Mouse (Mus musculus): ENCODE results near the gene Myo3b. TPM values are rescaled to one million over a fixed set of nuclear protein-coding genes. Genes with fewer than 3 reads are reported as not detected.
A peak's percentile ranks its signal among the peaks of the same experiment; 100 is the strongest.

Gene Myo3b
- polyA plus RNA-seq, 1 experiment from 2014 or later: 0.30 TPM

GRCm38 (mm10) chr2:70159543-70159942, 120.6 kb downstream of the Myo3b start:
- Histone ChIP-seq H3K36me3 (ENCODE audit: control insufficient read depth, insufficient read depth, low read length) (no peaks in the 10 kb centered on the region), H3K4me2 (ENCODE audit: low read length) (no peak overlapping the region), H3K4me1 (replicated peaks; ENCODE audit: control insufficient read depth, insufficient read depth, low read length) (no peaks in the 10 kb centered on the region), H3K4me3 (ENCODE audit: low read depth, low read length) (no peak overlapping the region), H3K9ac (ENCODE audit: low read length) (no peak overlapping the region), H3K27ac (ENCODE audit: low read depth) (no peak overlapping the region), H3K9me3 (ENCODE audit: control insufficient read depth, low read length) (no peaks in the 10 kb centered on the region), H3K27me3 (replicated peaks; ENCODE audit: control insufficient read depth, insufficient read depth, low read length) (no peaks in the 10 kb centered on the region)
- DNase-seq (ENCODE audit: low spot score) (peak; percentile 34), ATAC-seq (replicated peaks; ENCODE audit: low FRiP score, low TSS enrichment, low read depth) (no peak)
- 31% methylated on average over 8 of the region's 8 CpGs for WGBS

DNA sequence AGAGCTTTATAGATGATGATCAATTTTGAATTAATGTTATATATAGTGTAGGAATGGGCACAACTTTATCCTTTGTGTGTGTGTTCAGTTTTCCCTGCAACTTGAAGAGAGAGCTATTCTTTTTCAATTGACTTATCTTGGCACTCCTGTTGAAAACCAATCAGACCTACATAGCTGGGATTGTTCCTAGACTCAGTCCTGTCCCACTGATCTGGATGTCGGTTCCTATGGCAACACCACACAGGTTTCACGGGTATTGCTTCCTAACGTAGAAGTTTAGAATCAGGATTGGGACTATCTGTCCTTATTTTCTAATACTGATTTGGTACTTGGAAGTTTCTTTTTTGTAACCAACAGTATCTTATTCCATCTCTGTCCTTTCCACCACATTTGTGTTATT, 127.3 kb downstream of the Myo3b start:
- H3K9ac ChIP-seq (ENCODE audit: low read length): no peak overlapping the region
- H3K27ac ChIP-seq (ENCODE audit: low read depth): no peak overlapping the region
- no peaks in the 10 kb centered on the region for H3K36me3 ChIP-seq (ENCODE audit: control insufficient read depth, insufficient read depth, low read length)
- no peak overlapping the region for H3K4me2 ChIP-seq (ENCODE audit: low read length)
- H3K27me3 ChIP-seq (replicated peaks; ENCODE audit: control insufficient read depth, insufficient read depth, low read length): no peaks in the 10 kb centered on the region
- DNase-seq (ENCODE audit: low spot score) (no peak), ATAC-seq (replicated peaks; ENCODE audit: low FRiP score, low TSS enrichment, low read depth) (no peak)
- no peak overlapping the region for H3K4me3 ChIP-seq (ENCODE audit: low read depth, low read length)
- H3K4me1 ChIP-seq (replicated peaks; ENCODE audit: control insufficient read depth, insufficient read depth, low read length): no peaks in the 10 kb centered on the region
- 73% methylated on average over 3 of the region's 3 CpGs for WGBS
- H3K9me3 ChIP-seq (ENCODE audit: control insufficient read depth, low read length): no peaks in the 10 kb centered on the region

DNA sequence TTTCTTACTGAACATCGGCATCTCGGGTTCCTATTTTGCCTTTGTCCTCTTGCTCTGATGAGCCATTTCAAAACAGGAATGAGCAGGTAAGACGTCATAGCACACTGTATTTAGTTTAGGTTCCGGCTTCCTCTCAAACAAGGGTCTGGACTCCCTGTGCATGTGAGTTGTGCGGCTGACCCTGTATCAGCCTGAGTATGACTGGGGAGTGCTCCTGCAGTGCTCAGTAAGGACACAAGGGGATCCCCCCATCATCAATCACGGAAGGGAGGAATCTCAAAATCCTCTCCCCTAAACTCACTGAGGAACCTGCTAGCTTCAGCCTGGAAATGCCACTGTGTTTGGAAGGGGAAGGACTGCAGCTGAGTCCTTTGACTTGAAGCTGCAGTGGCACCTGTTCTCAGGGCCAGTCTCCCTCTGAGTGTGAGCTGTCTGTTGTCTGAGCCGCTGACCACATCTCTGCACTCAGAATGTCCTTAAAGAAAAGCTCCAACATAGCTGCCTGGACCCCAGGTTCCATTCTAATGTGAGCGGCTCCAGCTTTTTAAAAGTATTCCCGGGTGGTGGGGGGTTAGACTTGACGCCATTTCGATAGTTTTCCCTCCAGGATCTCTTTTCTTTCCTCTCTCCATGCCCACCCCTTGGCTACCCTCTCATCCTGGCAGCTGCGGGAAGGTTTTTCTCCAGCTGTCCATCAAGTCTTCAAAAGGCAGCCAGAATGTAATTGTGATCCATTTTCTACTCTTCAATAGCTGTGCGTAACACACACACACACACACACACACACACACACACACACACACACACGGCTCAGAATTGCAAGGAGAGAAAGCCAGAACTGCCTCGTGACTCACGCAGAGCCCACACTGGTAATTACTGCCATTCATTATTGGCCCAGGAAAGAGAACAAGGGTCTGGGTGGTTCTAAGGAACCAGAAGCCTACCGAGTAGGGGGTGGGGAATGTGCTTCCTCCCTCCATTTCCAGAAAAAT, 129.3 kb downstream of the Myo3b start:
- Histone ChIP-seq H3K27ac (ENCODE audit: low read depth) (no peak overlapping the region), H3K9ac (ENCODE audit: low read length) (no peak overlapping the region), H3K4me2 (ENCODE audit: low read length) (no peak overlapping the region), H3K36me3 (ENCODE audit: control insufficient read depth, insufficient read depth, low read length) (no peaks in the 10 kb centered on the region), H3K27me3 (replicated peaks; ENCODE audit: control insufficient read depth, insufficient read depth, low read length) (no peaks in the 10 kb centered on the region), H3K9me3 (ENCODE audit: control insufficient read depth, low read length) (no peaks in the 10 kb centered on the region), H3K4me1 (replicated peaks; ENCODE audit: control insufficient read depth, insufficient read depth, low read length) (no peaks in the 10 kb centered on the region), H3K4me3 (ENCODE audit: low read depth, low read length) (no peak overlapping the region)
- DNase-seq (ENCODE audit: low spot score): no peak
- WGBS: 68% methylated on average over 17 of the region's 17 CpGs
- no peak for ATAC-seq (replicated peaks; ENCODE audit: low FRiP score, low TSS enrichment, low read depth)

GRCm38 (mm10) chr2:70170469-70170868, 131.5 kb downstream of the Myo3b start:
- no peaks in the 10 kb centered on the region for H3K4me1 ChIP-seq (replicated peaks; ENCODE audit: control insufficient read depth, insufficient read depth, low read length)
- ATAC-seq (replicated peaks; ENCODE audit: low FRiP score, low TSS enrichment, low read depth) (no peak), DNase-seq (ENCODE audit: low spot score) (no peak)
- H3K9me3 ChIP-seq (ENCODE audit: control insufficient read depth, low read length): no peaks in the 10 kb centered on the region
- no peaks in the 10 kb centered on the region for H3K27me3 ChIP-seq (replicated peaks; ENCODE audit: control insufficient read depth, insufficient read depth, low read length)
- H3K4me3 ChIP-seq (ENCODE audit: low read depth, low read length): no peak overlapping the region
- no peak overlapping the region for H3K27ac ChIP-seq (ENCODE audit: low read depth)
- no peak overlapping the region for H3K9ac ChIP-seq (ENCODE audit: low read length)
- H3K4me2 ChIP-seq (ENCODE audit: low read length): no peak overlapping the region
- no peaks in the 10 kb centered on the region for H3K36me3 ChIP-seq (ENCODE audit: control insufficient read depth, insufficient read depth, low read length)
- WGBS: 85% methylated on average over 5 of the region's 5 CpGs

DNA sequence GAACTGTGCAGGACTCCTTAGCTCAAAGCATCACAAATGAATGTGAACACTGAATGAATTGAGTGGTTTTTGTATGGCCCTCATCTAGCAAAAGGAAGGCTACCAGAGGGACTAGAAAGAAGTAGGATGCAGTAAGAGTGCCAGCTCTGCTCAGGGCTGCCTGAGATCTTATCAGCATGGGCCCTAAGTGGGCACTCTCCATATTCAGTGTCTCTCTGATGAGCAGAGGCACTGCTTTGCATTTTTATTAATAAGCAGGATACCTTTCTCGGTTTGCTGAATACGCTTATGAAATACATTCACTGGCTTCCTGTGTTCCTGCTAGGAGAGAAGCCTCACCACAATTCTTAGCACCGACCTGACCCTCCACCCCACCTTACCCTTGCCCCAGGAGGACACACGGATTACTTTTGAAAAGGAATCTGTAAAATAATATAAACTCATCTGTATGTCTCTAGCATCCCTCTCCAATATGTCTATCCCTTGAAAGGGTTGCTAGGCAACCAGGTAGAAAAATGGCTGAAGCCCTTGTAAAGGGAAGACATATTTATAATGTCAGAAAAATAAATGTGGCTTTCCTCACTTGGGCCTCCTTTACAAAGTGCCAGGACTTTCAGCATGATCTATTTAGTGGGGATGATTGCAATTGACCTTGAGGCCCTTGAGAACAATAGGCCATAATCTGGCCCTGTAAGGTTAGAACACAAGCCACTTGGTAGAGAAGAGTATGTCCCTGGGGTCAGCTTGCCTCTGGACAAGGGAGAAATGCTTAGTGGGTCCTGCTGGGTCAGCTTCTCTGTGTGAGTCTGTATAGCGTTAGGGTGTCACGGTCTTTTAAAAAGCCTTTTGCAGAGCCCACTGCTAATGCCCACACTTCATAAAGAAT, 138.1 kb downstream of the Myo3b start:
- Histone ChIP-seq H3K9me3 (ENCODE audit: control insufficient read depth, low read length) (no peaks in the 10 kb centered on the region), H3K4me3 (ENCODE audit: low read depth, low read length) (no peak overlapping the region), H3K4me1 (replicated peaks; ENCODE audit: control insufficient read depth, insufficient read depth, low read length) (no peaks in the 10 kb centered on the region), H3K36me3 (ENCODE audit: control insufficient read depth, insufficient read depth, low read length) (no peaks in the 10 kb centered on the region), H3K4me2 (ENCODE audit: low read length) (no peak overlapping the region), H3K27ac (ENCODE audit: low read depth) (no peak overlapping the region), H3K9ac (ENCODE audit: low read length) (no peak overlapping the region), H3K27me3 (replicated peaks; ENCODE audit: control insufficient read depth, insufficient read depth, low read length) (no peaks in the 10 kb centered on the region)
- 71% methylated on average over 6 of the region's 6 CpGs for WGBS
- no peak for ATAC-seq (replicated peaks; ENCODE audit: low FRiP score, low TSS enrichment, low read depth)
- no peak for DNase-seq (ENCODE audit: low spot score)

DNA sequence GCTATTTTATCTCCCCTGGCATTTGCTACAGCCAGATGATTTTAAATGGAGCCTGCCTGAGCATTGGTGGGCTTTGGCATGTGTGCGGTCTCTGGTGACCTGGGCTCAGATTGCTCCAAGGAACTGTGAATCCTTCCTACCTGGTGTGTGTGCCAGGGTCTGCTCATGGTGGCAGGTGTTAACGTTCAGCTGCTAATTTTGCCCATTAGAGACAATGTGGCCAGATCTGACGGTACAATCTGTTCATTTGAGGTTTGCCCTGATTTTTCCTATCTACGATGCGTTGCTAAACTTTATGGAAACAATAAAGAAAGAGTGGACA, 138.7 kb downstream of the Myo3b start:
- Histone ChIP-seq H3K4me1 (replicated peaks; ENCODE audit: control insufficient read depth, insufficient read depth, low read length) (no peaks in the 10 kb centered on the region), H3K27me3 (replicated peaks; ENCODE audit: control insufficient read depth, insufficient read depth, low read length) (no peaks in the 10 kb centered on the region), H3K4me3 (ENCODE audit: low read depth, low read length) (no peak overlapping the region), H3K9me3 (ENCODE audit: control insufficient read depth, low read length) (no peaks in the 10 kb centered on the region), H3K27ac (ENCODE audit: low read depth) (no peak overlapping the region), H3K36me3 (ENCODE audit: control insufficient read depth, insufficient read depth, low read length) (no peaks in the 10 kb centered on the region), H3K9ac (ENCODE audit: low read length) (no peak overlapping the region), H3K4me2 (ENCODE audit: low read length) (no peak overlapping the region)
- no peak for DNase-seq (ENCODE audit: low spot score)
- 86% methylated on average over 5 of the region's 5 CpGs for WGBS
- no peak for ATAC-seq (replicated peaks; ENCODE audit: low FRiP score, low TSS enrichment, low read depth)

GRCm38 (mm10) chr2:70178241-70178640, 139.3 kb downstream of the Myo3b start:
- H3K36me3 ChIP-seq (ENCODE audit: control insufficient read depth, insufficient read depth, low read length): no peaks in the 10 kb centered on the region
- no peak overlapping the region for H3K9ac ChIP-seq (ENCODE audit: low read length)
- H3K27ac ChIP-seq (ENCODE audit: low read depth): no peak overlapping the region
- no peak for ATAC-seq (replicated peaks; ENCODE audit: low FRiP score, low TSS enrichment, low read depth)
- H3K4me2 ChIP-seq (ENCODE audit: low read length): no peak overlapping the region
- no peaks in the 10 kb centered on the region for H3K9me3 ChIP-seq (ENCODE audit: control insufficient read depth, low read length)
- no peak overlapping the region for H3K4me3 ChIP-seq (ENCODE audit: low read depth, low read length)
- no peaks in the 10 kb centered on the region for H3K4me1 ChIP-seq (replicated peaks; ENCODE audit: control insufficient read depth, insufficient read depth, low read length)
- no peak for DNase-seq (ENCODE audit: low spot score)
- H3K27me3 ChIP-seq (replicated peaks; ENCODE audit: control insufficient read depth, insufficient read depth, low read length): no peaks in the 10 kb centered on the region

DNA sequence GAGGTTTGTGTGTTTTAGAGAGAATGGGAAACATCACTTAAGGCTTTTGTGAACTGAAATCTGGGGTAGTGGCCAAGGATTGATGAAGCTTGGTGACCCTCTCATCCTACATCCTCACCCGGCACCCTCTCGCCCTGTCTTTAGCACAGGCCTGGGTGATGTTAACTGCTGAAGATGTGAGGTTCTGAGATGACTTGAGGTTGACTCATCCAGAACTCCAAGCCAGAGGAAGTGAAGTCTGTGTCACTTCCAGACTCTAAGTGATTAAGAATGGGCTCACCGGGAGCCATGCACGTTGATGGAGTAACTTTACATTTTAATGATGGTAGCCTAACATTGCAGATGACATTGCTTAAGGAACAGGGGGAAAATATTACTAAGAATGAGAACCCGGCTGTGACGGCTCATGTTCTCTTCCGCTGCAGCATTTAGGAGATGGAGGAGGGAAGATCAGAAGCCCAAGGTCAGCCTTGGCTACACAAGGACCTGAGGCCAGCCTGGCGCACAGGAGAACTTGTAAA, 143.3 kb downstream of the Myo3b start:
- H3K27ac ChIP-seq (ENCODE audit: low read depth): no peak overlapping the region
- no peak for DNase-seq (ENCODE audit: low spot score)
- no peaks in the 10 kb centered on the region for H3K4me1 ChIP-seq (replicated peaks; ENCODE audit: control insufficient read depth, insufficient read depth, low read length)
- H3K9me3 ChIP-seq (ENCODE audit: control insufficient read depth, low read length): no peaks in the 10 kb centered on the region
- no peaks in the 10 kb centered on the region for H3K27me3 ChIP-seq (replicated peaks; ENCODE audit: control insufficient read depth, insufficient read depth, low read length)
- no peak overlapping the region for H3K9ac ChIP-seq (ENCODE audit: low read length)
- no peak overlapping the region for H3K4me3 ChIP-seq (ENCODE audit: low read depth, low read length)
- ATAC-seq (replicated peaks; ENCODE audit: low FRiP score, low TSS enrichment, low read depth): no peak
- H3K4me2 ChIP-seq (ENCODE audit: low read length): no peak overlapping the region
- 91% methylated on average over 8 of the region's 8 CpGs for WGBS
- no peaks in the 10 kb centered on the region for H3K36me3 ChIP-seq (ENCODE audit: control insufficient read depth, insufficient read depth, low read length)
